Mouse (Mus musculus): ENCODE data around the gene C1qtnf6.

GRCm38 (mm10) chr15:78527973-78528372 is 3.2 kb downstream of the C1qtnf6 start:
- TF ChIP-seq CTCF (IDR thresholded peaks at IDR 0.05; ENCODE audit: low read depth) (no peak), EP300 (IDR thresholded peaks at IDR 0.05; ENCODE audit: low read depth) (no peak)
